In genomic region chr1:150984888-150985287, GRCm38 (mm10) we compare ENCODE assay signal across 15 mouse cellular contexts.
"Had no signal": no experiment of that assay in that cellular context is flagged by ENCODE, and none has a peak within 500 bp of the region (broad histone marks: within the 10 kb centered on the region; RNA-seq: fewer than 3 reads in every experiment).

No protein-coding gene starts in this region.

- H3K36me3 ChIP-seq: limb, embryonic 15.5 days; liver, embryonic 13.5 days; midbrain, embryonic 13.5 days; neural tube, embryonic 15.5 days had no signal

- H3K27ac ChIP-seq: kidney, postnatal 0 days; limb, embryonic 15.5 days; liver, embryonic 13.5 days; midbrain, embryonic 13.5 days; neural tube, embryonic 15.5 days; stomach, postnatal 0 days had no signal

- H3K9ac ChIP-seq: limb, embryonic 15.5 days; liver, embryonic 13.5 days; midbrain, embryonic 13.5 days; neural tube, embryonic 15.5 days had no signal

- H3K9me3 ChIP-seq: limb, embryonic 15.5 days; liver, embryonic 13.5 days; midbrain, embryonic 13.5 days; neural tube, embryonic 15.5 days had no signal

- H3K4me3 ChIP-seq: limb, embryonic 15.5 days; liver, embryonic 13.5 days; midbrain, embryonic 13.5 days; myocyte; neural tube, embryonic 15.5 days had no signal

- H3K4me1 ChIP-seq: liver, embryonic 13.5 days; midbrain, embryonic 13.5 days; neural tube, embryonic 15.5 days had no signal

- H3K4me2 ChIP-seq: limb, embryonic 15.5 days; liver, embryonic 13.5 days; midbrain, embryonic 13.5 days; neural tube, embryonic 15.5 days had no signal

- ATAC-seq: midbrain, embryonic 13.5 days had no signal

- DNase-seq: kidney, adult 9 months; kidney, postnatal 36 days; layer of hippocampus, adult 9-11 months; layer of hippocampus, postnatal 36 days; liver, embryonic 13.5 days; lung, adult 18-20 months; right cerebral cortex, adult 18-20 months; right cerebral cortex, postnatal 25 days; thymus, postnatal 14 days had no signal

- H3K27me3 ChIP-seq: limb, embryonic 15.5 days; liver, embryonic 13.5 days; midbrain, embryonic 13.5 days; neural tube, embryonic 15.5 days had no signal
